Mouse (Mus musculus) megakaryocyte, embryonic 14.5 days (primary cell): ENCODE results near the gene Pgm5.

ENCODE experiments used
- FLI1 ChIP-seq: IDR thresholded peaks from 2 replicates; pipeline ENCODE4 v1.6.1; 2012; ENCODE audit warnings: low read length, inconsistent platforms, mixed read lengths
- GATA1 ChIP-seq: IDR thresholded peaks from 3 replicates; pipeline ENCODE4 v1.6.1; 2012; ENCODE audit warnings: mixed read lengths, low read length, inconsistent platforms, borderline replicate concordance

DNA sequence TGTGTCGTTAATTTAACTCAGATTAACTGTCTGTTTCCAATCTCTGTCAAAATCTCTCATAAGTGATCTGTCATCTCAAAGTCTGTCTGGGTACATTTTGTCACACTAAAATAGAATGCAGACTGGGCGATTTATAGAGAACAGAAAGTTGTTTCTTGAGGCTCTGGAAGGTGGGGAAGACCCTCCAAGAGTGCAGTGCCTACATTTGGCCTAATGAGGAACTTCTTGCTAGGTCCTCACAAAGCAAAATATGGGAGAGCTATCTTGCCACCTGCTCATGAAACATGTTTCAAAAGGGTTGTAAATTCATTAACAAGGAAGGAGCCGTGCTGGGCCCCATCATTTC, 107.2 kb downstream of the Pgm5 start:
- TF ChIP-seq GATA1 (no peak), FLI1 (no peak)
